Mouse (Mus musculus): ENCODE results near the gene Slc7a8.
A peak's percentile ranks its signal among the peaks of the same experiment; 100 is the strongest.

Slc7a8 gene

DNA sequence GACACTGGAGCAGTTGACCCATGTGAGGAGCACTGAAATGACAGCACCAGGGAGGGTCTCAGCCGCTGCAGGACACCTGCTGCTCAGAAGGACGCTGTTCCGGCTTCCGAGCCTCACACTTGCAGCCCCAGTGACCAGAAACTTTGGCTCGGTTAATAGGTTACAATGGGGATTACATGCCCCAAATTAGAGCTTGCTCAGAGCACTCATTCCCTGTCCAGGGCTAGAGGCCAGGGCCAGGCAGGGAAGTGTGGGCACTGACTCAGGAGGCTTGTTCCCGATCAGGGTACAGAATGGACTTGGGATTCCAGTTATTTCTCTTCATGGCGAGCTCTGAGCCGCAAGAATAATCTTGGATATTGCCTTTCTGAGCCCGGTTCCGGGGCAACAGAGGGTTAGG, 44.1 kb downstream of the Slc7a8 start:
- DNase-seq (ENCODE audit: low spot score) = no peak

DNA sequence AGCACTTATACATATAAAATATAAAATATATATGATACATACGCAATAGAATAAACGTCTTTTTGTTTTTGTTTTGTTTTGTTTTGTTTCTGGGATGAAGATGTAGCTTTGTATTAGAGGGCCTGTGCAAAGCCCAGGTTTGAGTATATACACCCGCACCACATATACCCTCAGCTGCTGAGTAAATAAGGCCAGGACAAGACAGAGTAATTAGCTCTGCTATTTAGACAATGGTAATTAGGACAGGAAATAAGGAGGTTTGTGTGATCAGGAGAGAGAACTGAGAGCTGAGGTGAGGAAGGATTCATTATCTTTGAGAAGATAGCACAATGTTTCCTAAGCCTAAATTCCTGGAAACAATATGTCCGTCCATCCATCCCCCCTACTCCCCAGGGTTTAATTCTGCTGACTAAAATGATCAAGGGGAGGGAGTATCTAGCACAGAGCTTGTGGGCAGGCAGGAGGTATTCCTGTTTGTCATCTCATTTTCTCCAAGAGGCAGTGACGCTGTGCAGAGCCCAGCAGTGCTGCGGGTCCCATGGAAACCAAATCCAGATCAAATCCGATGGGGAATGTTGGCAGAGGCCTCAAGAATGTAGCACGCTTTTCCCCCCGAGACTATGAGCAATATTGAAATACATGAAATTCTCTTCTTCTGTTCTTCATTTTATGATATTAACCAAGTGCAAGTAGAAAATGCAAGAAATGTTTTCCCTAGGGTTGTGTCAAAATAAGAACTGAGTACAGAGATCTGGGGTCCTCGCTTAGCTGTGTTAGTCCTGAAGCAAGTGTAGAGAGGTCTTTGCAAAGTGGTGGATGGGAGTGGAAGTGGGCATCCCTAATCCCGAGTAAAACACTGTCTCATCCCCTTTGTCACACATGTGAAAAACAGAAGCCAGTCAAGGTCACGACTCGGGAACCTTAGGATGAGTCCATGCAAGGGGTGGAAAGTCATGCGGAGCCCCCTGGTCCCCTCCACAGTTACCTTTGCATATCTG, 44.9 kb downstream of the Slc7a8 start:
- DNase-seq (ENCODE audit: low spot score) = no peak

DNA sequence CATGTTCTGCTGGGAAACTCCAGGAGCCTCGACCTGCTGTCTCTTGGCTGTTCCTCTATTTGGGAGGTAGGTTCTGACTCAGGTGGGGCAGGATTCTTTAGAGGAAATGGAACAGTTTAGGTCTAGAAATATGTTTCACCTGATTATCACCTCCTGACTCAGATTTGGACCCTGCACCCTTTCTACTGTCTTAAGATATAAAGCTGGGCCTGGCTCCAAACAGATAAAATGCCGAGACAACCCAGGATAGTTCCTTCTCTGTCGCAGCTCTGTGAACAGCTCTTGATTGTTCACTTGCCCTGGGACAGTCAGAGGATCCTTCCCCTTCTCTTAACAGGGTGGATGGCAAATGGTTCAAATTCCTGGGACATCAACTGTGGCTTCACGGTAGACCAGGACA, 46.5 kb downstream of the Slc7a8 start:
- no peak for DNase-seq (ENCODE audit: low spot score)

DNA sequence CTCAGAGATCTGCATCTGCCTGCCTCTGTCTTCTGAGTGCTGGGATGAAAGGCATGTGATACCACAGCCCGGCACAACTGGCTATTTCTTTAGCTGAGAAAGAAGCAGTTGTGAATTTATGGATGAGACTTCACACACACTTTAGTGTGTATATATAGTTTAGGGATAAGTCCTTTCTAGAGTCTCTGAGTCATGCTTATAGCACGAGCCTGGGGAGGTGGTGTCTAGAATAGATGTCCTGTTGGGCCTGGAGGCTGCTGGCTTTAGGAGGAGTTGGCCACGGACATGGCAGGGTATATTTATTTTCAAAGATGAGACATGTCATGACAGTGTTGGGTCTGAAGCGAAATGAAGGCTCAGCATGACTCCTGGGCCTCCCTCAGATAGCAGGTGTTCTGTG, 47.7 kb downstream of the Slc7a8 start:
- DNase-seq (ENCODE audit: low spot score) = no peak

DNA sequence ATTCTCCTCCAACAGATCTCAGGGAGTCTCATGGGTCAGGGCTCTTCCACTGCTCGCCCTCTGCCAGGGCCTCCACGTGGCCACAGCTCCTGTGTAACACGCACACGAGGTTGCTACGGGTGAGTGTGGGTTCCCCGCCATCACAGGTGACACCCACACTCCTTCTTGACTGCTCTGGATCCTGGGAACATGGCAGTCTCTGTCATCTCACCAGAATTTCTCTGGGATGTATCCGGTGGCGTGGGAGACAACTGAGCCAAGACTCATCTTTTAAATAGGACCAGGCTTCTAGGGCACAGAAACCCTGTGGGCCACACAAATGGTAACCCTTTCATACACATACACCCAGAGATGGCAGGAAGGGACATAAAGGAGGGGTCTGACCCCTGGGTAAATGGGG, 49.5 kb downstream of the Slc7a8 start:
- no peak for DNase-seq (ENCODE audit: low spot score)

DNA sequence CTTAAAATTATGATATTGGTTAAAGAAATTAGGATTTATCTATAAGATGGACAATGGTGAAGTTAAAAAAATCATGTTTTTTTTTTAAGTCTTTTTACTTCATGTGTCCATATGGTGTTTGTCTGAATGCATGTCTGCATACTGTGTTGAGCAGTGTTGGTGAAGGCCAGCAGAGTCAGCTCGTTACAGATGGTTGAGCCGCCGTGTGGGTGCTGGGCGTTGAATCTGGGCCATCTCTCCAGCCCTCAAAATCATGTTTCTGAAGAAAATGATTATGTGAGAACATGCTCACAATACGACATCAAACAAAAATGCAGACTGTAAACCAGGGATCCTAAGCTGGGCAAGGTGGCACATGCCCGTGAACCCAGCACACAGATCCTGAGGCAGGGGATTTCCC, 51.4 kb downstream of the Slc7a8 start:
- DNase-seq (ENCODE audit: low spot score) = no peak

DNA sequence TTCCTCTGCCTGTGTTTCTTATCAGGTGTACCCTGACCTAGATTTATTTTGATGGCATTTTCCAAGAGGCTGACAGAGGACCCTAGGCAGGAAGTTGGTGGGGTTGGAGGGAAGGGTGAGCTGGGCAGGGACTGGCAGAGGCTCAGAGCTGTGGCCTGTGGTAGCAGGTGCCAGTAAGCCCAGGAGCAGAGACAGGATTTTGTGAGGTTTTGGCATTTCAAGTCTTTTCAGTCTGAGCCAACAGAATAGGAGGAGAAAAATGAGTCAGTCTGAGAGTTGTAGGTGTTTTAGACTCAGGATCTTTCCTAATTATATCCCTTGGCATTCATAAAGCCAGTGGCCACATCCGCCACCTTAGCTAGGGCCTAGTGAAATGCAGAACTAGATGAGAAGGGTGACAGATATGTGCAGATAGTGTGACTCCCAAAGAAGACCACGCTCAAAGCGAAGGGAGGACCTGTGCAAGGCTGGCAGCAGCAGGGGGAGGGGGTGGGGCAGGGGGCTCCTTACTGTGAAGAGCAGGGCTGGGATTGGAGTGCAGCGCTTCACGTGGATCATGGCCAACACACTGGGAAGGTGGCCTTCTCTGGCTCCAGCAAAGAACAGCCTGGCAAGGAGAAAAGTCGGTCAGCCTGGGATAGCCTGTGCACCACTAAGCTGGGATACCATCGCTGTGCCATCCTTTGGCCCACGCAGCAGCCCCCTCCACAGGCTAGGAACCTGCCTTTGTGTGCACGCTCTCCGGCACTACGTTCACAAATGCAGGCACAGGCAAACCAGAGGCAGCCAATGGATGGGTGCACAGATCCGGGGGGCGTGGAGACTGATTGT, 52.7 kb downstream of the Slc7a8 start:
- no peak for DNase-seq (ENCODE audit: low spot score)

DNA sequence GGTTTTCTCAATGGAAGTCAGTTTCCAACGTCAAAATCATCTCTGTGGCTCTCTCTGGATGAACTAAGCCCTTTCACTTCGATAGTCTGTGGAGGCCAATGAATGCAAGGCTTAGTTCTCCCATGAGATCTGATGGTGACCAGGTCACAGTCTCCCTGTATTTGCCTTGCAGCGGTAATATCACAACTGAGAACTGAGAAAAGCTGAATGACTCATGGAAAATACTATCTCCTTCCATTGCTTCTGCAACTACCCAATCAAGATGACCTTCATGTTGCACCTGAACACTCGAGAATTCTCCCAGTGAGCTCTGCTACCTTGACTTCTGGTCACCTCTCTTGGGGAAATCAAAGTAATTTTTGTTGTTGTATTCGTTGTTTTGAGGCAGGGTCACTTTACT, 54.2 kb downstream of the Slc7a8 start:
- no peak for DNase-seq (ENCODE audit: low spot score)

DNA sequence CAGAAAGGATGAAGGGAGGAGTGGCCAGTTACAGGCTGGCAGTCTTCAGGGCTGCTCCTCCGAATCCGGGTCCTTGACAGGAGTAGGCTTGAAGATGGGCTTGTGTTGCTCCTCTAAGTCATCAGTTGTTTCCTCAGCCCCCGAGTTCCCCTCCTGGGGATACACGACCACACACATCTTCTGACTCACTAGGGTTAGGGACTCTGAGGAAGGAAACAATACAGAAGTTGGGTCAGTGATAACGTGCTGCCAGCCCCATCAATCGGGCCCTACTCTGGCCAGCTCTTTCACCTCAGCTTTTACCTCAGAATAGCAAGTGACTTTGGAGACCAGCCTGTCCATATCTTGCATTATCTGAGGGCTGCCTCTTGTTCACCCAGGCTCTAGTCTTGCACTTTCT, 57.7 kb downstream of the Slc7a8 start:
- no peak for DNase-seq (ENCODE audit: low spot score)

DNA sequence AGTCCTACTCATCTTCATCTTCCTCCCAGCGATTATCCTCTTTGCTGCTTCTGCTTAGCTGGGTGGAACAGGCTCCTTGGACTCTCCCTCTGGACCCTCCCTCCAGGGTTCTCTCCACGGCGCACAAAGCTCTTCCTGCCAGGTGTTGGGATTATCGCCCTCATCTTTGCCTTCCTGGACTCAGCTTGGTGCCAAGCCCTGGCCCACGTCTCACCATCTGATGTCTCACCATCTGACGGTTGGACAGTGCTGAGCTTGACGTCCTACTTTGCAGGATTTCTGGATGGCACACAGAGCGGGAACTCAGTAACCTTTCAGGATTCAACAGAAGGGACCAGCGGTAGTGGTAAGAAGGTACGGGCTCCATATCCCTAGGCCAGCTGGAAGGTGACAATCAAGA, 60.0 kb downstream of the Slc7a8 start:
- DNase-seq (ENCODE audit: low spot score) = no peak

DNA sequence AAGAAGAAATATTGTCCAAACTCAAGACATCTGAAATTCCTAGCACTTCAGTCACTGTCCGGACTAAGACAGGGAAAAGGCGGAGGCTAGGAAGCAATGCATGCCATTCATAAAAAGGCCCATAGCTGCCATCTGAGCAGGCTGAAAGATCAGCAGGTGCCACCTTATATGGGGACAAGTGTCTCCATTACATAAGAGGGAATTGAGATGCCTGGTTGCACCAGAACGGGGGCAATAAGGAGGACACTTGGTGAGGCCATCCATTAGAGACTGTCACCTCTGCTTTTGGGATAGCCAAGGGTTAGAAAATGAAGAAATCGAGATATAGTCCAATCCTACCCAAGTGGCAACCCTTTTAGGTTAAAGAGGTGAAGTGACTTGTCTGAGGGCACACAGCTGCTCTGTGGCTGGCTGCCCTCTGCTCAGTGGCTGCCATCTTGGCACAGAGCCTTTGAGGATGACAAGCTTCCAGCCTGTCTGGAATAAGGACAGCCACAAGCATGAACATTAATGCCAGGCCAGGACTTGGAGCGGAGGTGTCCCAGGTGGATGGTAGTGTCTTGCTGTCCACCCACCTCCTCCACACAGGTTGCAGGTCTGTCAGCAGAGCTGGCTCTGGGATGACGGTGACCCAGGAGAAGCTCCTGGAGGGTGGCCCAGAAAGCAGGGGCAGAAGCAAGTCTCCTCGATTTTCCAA, 60.9 kb downstream of the Slc7a8 start:
- DNase-seq (ENCODE audit: low spot score) = no peak

DNA sequence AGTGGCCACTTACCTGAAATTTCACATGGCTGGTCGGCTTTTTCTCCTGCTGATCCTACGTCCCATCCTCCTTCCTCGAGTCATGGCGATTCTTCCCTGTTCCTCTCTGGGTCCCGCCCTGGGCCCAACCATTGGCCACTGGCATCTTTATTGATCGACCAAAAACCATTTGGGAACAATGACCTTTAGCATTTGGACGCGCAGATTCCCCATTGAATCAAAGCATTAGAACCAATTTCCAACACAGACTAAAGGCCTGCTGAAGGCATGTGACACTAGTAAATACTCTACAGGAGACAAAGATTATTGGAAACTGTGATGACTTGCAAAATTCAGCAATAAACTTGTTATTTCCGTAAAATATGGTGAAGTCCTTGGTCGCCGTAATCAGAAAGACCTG, 61.7 kb downstream of the Slc7a8 start:
- no peak for DNase-seq (ENCODE audit: low spot score)

DNA sequence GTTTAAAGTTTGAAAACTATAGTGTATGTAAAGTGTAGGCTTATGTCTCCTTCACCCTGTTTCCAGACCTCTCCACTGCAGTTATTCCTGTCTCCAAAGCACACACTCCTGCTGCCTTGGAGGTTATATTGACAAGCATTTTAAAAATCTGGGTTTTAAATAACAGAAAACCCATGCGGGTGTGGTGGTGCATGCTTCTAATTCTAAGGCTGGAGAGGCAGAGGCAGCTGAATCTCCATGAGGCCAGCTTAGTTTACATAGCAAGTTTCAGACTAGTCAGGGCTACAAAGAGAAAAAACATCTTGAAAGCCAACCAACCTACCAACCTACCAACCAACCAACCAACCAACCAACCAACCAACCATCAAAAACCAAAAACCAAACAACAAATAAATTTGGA, 66.3 kb downstream of the Slc7a8 start:
- no peak for DNase-seq (ENCODE audit: low spot score)

DNA sequence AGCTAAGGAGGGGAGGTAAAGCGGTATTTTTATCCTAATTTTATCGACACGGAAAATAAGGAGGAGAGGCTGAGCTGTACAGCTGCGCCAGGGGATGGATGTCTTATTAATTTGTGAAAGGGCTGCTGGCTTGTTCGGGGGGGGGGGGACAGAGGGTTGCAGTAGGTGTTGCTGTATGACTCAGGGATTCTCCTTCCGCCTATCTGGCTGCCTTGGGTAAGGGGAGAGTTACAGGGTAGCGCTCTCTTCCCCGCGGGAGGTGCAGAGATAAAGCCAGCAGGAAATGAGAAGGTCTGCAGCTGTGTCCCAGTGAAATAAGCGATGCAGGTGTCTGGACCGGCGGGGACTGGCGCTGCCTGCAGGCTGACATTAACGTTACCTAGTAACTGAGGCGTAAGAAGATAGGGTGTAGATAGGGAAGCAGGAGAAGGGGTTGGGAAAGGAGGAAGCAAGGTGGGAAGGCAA, 67.1 kb downstream of the Slc7a8 start:
- no peak for DNase-seq (ENCODE audit: low spot score)

DNA sequence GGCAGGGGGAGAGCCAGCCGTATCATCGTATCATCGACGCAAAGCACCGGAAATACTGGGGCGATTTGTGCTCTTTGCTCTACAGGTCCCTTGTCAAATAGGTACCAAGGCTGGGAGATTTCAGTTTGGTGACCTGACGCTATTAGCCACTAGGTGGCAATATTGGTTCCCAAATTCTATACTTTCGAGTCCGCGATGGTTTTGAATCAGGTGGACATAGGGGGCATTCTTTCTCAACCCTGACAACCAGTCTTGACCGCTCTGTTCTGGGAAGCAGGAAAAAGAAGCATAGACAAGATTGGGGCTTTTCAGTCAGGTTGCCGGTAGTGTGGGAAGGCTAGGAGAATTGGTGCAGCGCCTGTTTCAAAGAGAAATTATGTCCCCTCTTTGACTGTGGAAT, 67.6 kb downstream of the Slc7a8 start:
- peak; percentile 67 for DNase-seq (ENCODE audit: low spot score)

DNA sequence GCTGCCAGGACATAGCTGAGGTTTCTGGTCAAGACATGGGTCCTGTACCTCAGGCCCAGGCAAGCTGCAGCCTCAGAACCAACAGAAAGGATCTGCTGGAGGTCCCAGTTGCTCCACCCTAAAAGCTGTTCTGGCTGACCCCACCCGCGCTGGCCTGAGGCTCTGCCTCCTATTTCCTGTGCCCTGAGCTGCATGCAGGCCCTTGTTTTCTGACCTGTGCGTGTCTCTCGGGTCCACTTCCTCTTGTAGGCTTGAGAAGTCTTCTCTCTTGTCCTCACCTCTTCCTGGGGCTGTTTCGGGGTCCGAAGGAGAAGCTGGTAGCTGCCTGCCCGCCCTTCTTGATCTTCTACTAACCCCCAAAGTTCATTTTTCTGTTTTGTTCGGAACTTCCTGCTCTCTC, 68.9 kb downstream of the Slc7a8 start:
- no peak for DNase-seq (ENCODE audit: low spot score)

DNA sequence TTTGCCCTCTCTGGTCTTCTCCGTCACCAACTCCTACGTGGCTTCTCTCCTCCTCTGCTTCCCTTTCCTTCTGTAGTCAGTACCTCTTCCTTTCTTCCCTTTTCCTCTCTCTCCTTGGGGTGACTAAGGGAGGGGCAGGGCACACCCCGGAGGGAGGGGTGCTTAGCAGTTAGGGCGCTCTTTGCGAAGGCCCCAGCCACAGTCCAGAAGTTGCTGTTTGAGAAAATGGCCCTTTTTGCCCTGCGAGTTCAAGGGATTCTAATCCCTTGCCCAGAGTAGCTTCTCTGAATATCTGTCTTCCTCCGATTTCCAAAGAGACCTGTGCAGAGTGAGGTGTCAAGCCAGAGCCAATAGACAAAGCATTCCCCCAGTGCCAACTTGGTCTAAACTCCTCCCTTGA, 69.7 kb downstream of the Slc7a8 start, which contains the start of gene Cebpe:
Gene Cebpe (minus strand): TSS at position 101 of the 400 bp plus-strand sequence.
- DNase-seq (ENCODE audit: low spot score) = no peak

DNA sequence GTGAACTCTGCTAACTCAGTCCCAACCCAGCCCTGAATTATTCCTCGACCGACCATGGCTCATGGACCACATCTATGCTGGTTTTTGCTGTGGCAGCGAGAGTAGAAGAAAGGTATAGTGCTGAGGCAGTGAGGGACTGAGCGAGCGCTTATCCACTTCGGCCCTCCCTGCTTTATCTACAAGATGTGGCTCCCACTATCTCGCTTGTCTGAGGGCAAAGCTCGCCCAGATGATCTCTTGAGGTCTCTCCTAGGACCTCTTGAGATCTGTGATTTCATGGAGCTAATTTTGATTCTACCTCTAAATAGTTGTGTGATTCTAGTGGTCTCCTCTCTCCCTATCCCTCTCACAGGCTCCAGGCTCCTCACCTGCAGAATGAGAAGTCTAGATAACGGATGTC, 72.7 kb downstream of the Slc7a8 start:
- no peak for DNase-seq (ENCODE audit: low spot score)

DNA sequence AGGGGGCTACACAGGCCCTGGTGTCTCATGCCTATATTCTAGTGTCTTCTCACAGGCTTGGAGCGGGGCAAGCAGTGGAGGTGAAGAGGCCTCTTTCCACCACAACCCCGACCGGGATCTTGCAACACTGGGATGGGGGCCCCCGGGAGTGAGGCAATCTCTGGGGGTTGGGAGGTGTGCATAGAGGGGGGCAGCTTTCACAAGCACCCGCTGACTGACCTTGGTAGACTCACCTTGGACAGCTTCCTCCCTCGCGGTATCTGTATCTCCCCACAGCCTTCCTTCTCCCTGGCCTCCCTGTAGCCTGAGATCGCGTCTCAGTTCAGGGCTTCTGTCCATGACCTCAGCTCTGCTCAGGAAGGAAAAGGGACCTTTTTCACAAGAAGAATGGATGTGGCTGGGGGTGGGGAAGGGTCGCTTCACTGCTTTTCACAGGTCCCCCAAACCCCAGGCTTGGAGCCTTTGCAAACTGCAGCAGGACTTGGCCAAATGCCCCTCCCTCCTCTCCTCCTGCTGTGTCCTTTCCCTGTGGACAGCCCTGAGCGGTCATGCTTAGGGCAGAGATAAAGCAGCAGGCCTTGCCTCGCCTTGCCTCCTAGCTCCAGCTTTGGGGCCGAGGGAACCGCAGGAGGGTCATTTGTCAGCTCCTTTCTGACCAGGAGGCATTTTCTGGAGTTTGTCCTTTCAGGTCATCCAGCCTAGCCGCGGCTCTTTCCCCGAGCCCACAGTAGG, 75.0 kb downstream of the Slc7a8 start:
- no peak for DNase-seq (ENCODE audit: low spot score)

DNA sequence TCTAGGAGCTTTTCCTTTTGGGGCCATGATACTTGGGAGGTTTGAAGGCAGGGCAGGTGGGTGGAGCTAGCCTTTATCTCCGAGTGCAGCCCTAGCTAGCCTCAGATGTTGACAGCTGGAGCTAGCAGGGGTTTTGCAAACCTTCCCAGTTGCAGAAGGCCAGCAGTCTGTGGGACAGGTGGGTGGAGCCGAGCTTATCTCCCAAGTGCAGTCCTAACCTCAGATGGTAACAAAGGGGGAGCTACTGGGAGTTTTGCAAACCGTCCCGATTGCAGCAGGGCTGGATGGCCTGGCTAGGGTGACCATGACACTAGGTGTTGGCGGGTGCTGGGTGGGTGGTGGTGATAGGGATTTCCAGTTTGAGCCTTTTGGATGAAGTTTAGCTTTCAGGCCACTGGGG, 75.9 kb downstream of the Slc7a8 start:
- peak; percentile 82 for DNase-seq (ENCODE audit: low spot score)

DNA sequence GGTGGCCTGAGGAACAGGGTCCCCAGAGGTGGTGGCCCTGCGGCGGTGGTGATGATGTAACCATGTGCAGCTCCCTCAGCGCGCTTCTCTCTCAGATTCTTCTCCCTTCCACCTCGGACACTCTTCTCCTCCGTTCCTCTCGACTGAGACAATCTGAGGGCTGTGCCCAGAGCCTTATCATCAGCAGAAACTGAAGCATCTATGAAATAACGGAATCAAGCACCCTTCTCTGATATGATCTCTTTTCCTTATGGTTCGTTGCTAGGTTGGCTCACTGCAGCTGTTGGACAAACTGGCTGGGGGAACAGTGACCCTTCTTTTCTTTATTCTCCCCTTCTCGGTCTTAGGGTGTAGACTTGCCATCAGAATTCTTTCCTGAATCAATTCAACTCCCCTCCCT, 78.5 kb downstream of the Slc7a8 start:
- no peak for DNase-seq (ENCODE audit: low spot score)

DNA sequence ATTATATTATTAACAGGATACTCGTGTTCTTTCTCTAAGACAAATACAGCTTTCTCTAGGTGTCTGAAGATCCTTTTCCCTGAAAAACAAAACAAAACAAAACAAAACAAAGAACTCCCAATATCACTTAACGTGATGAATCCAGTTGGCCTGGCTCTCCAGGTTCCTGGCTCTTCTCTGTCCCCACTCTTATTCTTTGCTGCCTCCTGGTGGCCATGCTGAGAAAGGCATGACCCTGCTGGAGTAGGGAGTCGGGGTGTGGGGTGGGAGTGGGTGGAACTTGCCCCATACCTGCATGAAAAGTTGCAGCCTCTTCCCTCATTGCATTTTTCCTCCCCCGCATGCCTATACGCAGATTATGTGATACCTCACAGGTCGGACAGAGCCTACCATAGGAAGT, 80.4 kb downstream of the Slc7a8 start:
- peak; percentile 71 for DNase-seq (ENCODE audit: low spot score)
